Mouse (Mus musculus): ENCODE results near the gene Adss.
"Not testable (repeated sequence)": the region's sequence is repeated elsewhere in the genome, so short reads cannot be mapped to it uniquely, and the experiment has no call there.

Gene Adss

DNA sequence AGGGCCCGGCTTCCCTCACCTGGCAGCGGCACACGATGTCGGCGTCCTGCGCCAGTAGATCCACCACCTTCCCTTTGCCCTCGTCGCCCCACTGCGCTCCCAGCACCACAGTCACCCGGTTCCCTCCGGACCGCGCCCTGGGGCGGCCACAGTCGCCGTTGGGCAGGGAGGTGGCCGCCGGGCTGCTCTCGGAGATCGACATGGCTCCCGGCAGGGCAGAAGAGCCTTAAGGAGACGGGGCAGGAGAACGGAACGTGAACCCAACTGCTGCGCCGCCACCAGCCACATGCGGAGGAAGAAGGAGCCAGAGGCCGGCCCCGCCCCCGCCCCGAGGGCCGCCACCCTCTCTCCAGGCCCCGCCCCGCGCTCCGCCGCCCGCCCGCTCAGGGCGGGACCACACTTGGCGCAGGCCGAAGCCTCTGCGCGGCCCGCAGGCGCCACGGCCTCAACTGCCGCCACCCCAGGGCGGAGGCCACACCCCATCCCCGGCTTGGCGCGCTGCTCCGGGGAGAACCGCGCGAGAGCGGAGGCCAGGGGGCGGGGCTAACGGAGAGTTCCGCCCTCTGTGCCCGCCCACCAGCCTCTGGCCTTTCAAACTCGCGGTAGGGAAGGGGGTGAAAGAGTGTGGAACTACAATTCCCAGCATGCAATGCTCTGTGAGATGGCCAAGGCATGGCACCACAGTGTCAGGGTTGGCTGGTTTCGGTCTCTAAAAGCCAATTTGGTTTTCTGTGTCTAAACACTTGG lies at the start of gene Adss:
Gene Adss, minus strand, starts transcription at position 319 of the 747 bp plus-strand sequence.
- peak; percentile 99 for DNase-seq (ENCODE audit: low spot score)

DNA sequence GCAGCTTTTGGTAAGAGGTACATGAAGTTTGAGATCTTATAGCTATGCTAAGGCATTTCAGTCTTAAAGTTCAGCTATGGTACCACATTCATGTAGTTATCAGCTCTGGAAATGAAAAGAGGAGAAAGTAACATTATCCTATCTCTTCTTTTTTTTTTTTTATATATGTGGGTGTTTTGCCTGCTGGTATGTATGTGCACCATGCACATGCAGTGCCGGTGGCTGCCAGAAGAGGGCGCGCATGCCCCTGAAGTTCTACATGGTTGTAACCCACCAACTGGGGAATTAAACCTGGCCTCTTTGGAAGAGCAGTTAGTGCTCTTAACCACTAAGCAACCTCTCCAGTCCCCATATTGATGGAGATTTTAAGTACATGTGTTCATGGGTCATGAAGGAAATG lies 49.5 kb upstream of the Adss start:
- not testable (repeated sequence) for DNase-seq (ENCODE audit: low spot score)

DNA sequence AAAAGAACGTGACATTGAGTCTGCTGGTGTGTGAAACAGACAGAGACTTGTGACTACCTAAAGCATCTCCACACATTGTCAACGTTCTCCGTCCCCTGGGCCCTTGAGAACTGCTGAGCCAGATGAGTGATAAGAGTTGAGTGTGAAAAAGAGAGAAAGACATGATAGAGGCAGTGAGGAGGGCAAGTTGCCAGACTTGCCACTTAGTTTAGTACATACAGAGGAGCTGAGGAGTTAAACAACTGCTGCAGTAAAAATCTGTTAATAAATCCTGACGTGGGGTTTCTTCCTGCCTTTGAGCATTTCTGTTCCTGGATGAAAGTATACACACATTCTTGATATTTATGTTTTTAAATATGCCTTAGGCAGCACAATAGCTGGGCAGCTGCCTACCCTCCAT lies 31.5 kb upstream of the Adss start:
- DNase-seq (ENCODE audit: low spot score): not testable (repeated sequence)

DNA sequence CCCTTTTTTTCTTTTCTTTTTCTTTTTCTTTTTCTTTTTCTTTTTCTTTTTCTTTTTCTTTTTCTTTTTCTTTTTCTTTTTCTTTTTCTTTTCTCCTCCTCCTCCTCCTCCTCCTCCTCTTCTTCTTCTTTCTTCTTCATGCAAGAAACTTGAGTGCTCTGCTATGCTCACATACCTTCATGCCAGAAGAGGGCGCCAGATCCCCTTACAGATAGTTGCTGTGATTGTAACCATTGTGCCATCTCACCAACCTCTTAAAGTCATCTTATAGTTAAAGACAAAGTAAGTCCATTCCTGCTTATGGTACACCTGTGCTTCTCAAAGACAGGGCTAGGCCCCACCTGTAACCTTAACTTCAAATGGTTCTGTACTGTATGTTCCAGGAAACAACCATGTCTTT lies 10.5 kb upstream of the Adss start:
- peak; percentile 31 for DNase-seq (ENCODE audit: low spot score)

DNA sequence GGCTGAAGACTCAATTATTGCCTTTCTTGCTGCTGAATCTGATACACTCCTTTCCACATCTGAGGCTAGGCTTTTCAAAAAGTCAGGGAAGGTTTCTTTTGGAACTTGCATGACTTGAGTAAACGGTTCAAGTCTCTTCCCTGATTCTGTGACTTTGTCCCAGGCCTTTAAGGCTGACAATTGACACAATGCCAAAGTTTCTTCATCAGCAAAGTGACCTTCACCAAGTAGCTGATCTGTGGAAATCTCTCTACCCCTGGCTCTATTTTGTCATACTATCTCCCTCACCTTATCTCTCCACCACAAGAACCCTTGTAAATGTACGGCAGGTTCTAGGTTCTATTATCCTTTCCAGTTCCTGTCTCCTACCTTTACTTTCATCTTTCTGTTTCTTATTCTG lies 7.2 kb upstream of the Adss start:
- DNase-seq (ENCODE audit: low spot score): no peak

DNA sequence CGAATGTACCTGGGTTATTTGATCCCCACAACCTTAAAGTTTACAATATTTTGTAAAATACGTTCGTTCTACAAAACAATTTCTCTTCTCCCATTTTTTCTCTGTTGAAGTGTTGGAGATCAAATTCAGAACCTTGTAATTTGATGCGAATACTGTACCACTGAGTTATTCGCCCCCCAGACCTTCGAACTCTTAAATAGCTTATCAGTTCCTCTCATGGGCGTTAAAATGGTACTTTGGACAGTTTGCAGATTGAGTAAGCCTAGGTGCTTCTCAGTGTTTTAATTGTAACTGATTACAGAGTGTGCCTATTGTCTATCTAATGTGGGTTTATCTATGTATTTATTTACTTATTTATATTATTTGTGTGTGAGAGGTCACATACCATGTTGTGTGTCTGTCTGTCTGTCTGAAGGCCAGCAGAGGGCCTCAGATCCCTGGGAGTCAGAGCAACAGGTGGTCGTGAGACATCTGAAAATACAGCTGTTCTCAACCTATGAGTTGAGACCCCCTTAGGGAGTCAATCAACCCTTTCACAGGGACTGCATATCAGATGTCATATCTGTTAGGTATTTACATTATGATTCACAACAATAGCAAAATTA lies 942 bp upstream of the Adss start:
- DNase-seq (ENCODE audit: low spot score): no peak

DNA sequence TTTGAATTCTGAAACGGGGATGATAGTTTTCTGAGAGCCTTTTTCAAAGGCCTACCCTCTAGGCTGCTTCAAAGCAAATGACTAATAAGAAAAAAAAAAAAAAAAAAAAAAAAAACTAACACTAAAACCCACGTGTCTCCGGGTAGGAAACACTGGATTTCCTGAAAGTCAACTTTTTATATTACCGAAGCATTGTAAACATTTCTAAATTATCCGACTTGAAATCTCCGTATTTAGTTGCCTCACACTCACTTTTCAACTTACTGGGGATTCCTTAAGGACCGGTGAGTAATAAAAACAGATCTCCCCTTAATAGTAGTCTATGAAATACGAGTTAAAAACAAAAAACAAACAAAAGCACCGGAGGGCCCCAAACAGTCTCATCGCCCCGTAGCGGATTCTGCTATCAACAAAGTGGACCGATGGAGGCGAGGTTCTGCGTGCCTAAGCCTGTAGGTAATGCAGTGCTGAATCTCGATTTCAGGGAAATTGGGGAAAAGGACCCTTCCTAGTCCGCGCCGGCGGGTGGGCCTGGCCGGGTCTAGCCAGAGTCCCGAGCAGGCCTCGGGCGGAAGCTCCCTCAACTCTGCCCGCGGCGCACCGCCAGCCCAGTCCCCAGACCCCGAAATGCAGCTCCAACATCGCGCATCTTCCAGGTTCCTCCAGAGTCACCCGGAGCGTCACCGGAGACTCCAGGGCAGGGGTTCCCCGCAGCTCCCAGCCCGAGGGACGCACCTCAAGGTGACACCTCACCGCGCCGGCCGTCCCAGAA lies 704 bp downstream of the Adss start:
- peak; percentile 50 for DNase-seq (ENCODE audit: low spot score)

DNA sequence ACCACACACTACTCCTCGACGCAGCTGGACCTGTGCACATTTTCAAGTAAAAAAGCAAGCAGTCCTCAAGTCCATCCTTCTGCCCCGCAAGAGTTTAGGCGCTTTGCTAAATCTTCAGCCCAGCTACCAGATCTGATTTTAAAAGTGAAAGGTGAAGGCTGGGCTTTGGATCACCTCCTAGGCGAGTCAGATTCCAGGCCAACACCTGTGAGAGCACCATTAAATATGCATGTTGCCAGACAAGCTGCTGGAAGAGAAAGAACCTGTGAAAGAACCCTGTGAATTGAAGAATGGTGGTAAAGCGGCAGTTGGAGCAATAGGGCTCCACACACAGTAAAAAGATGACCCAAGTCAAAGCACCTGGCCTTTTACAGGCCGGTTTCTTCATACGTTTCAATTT lies 1.4 kb downstream of the Adss start:
- DNase-seq (ENCODE audit: low spot score): no peak

DNA sequence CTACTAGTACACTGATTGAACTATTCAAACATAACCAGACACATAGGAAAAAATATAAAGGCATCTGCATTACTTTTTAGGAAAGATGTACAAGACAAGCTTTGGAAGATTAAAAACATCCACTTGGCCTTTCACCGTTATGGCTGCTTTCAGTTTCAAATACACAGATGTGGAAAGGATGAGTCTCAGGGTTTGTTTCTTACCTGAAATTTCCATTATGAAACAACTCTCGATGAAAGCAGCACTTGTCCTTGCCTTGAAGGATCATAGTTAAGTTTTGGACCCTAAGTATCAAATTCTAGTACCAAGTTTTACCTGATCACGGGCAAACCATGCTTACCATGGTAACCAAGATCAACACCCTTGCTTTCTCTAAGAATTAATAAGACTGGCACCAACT lies 3.5 kb downstream of the Adss start:
- no peak for DNase-seq (ENCODE audit: low spot score)

DNA sequence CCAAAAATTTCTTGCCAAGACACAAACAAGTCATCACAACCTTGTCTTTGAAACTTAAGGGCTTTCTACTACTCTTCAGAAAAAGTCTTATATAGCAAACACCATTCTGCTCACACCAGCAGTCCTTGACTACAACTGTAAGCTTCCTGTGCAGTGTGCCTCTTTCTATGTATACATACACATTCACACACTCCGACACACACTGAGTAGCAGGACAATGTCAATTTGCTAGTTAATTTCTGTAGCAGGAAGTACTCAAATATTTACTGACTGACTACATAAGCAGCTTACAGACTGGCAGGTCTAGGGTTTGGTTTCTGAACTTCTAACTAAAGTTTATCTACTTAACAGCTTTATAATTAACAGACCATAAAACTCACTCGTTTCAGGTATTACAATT lies 18.9 kb downstream of the Adss start:
- no peak for DNase-seq (ENCODE audit: low spot score)

DNA sequence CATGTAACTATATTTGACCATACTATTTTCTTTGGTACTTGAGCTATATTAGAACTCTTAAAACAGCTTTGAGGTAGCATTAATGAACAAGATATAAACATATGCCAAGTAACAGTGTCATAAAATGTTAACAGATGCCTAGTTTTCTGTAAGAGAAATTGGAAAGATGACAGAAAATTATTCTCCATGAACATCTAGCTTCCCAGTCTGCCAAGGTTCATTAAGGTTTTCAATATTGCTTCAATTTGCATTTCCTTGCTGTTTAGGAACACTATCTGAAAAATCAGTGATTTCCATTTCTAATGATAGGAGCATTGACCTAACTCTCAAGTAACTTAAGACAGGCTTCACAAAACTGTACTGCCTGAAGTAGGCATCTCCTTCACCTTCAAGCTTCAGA lies 27.4 kb downstream of the Adss start:
- DNase-seq (ENCODE audit: low spot score): no peak

DNA sequence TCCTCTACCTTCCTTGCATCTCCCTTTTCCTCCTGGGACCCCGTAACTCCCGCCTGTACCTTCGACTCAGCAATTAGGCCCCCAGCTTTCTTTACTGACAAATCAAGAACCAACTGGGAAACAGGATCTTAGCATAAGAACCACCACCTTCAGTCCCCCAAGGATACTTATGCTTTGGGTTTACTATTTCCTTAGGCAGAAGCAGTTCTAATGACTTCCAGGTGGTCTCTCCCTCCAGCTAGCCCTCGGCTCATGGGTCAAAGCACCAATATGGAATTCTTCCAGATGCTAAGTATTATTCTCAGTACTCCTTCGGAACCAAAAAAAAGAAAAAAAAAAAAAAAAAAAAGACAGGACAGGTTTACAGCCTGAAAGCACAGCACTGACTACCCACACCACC lies 39.1 kb downstream of the Adss start:
- DNase-seq (ENCODE audit: low spot score): no peak

DNA sequence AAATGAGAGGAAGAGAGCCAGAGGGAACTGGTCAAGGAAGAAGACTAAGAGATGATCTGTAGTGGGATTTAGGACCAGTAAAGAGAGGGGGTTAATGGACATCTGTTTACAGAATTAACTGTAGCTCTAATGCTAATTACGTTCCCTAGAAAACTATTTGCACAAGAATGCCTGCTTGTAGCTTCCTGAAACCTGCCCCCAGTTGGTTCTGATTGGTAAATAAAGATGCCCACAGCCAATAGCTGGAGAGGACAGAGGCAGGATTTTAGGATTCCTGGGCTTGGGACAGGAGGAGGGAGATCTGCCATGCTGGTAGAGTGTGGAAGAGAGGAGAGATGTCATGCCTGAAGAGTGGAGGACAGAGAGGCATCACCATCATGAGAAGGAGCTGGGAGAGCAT lies 42.8 kb downstream of the Adss start:
- no peak for DNase-seq (ENCODE audit: low spot score)

DNA sequence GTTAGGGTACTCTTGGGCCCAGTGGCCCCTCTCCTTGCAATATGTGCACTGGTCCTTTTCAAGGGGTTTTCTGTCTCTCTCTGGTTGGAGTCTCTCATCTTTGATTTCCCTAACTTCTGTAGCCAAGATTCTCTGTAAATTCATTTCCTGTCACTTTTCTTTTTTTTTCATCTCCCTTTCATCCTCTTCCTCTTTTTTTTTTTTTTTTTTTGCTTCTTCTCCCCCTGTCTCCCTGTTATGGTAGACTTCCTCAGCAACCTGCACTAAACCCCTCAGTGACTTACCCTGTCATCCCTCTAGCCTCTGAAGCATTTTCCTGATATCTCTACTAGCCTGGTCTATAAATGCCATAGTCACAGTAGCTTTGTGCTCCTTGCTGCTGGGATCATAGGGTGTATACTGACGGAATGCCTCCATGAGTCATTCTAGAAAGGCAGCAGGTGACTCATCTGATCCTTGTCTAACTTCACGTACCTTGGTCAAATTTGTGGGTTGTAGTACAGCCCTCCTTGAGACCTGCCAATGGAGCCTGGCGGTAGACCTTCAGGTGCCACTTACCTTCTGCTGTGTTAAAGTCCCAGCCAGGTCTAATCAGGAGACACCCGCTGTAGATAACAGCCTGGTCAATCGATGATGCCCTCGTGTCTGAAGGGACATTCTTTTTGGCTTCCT lies 48.3 kb downstream of the Adss start:
- no peak for DNase-seq (ENCODE audit: low spot score)

DNA sequence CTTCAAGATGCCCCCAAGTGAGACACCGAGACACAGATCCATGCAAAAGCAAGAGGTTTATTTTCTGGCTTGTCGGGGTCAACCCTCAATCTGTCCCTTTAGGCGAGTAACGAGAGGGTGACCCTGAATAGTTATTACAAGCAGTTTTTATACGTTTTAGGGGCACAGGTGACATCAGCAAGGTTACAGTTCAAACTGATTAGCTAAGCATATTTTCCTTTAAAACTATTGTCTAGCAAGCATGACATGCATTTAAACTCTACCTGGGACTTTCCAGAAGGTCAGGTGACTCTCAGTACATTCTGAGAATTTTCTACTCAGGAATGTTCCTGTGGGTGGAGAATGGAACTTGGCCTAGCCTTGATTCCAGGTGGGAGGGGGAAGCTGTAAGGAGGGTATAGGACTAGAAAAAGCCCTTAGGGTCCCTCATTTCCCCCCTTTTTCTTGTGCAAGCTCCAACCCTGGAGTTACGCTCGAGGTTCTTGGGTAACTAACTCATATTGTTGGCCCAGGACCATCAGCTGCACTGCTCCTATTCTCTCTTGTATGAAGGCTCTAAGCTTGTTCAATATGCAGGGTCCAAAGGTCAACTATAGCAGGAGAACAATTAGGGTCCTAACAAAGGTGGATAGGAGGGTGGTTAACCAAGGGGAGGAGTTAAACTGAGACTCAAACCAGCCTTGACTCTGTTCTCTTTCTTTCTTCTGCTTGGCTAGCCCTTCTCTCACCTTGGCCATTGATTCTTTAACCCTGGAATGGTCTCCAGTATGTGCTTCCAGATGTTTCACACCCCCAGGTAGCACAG lies 51.6 kb downstream of the Adss start:
- no peak for DNase-seq (ENCODE audit: low spot score)

DNA sequence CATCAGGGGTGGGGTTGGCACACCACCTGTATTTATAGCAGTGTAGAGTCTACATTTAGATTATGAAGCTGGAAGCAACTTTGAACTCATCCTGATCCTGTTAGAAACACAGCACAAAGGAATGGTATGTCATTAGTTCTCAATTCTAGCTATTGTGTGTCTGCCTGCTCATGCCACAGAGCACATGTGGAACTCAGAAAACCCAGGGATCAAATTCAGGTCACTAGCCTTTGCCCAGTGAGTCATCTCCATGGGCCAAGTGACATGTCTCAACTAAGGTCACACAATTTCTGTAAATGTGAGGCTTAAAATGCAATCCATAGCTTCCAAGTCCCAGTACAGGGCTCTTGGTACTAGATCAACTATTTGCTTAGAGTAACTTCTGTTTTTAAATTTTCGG lies 54.2 kb downstream of the Adss start:
- no peak for DNase-seq (ENCODE audit: low spot score)

DNA sequence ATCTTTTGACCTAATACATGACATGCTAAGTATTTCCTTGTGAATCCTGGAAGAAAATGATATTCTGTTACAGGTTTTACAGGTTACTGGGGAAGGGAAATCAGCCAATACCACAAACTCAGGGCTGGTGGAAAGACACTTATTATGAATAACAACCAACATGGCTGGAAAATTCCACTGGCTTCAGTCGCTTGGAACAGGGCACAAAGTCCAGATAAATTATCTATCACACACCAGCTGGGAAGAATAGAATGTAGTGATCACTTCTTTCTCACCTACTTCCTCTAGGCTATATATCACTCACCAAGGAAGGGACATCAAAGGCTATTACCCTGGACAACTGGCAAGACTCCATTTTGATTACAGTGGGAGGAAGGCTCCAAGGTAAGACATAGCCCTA lies 55.6 kb downstream of the Adss start:
- DNase-seq (ENCODE audit: low spot score): no peak

DNA sequence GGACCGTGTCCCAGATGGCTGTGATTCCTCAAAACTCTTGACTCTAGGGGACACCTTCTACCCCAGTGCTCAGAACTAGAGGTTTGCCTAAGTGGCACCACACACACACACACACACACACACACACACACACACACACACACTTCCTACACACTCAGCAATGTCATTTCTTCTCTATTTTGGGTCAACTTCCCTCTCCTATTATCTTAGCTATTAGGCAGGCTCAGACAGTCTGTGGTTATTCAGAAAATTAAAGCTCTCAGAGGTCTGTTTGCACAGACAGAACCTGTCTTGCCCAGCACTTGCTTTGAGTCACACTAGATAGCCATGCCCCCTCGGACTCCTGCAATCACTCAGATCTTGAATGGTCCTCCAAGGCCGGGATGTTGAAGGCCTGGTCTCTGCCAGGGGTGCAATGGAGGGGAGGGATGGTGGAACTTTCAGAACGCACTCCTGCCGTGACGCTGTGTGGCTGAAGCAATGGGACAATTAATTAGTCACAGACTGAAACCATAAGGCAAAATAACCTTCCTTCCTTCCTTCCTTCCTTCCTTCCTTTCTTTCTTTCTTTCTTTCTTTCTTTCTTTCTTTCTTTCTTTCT lies 58.7 kb downstream of the Adss start:
- DNase-seq (ENCODE audit: low spot score): no peak

DNA sequence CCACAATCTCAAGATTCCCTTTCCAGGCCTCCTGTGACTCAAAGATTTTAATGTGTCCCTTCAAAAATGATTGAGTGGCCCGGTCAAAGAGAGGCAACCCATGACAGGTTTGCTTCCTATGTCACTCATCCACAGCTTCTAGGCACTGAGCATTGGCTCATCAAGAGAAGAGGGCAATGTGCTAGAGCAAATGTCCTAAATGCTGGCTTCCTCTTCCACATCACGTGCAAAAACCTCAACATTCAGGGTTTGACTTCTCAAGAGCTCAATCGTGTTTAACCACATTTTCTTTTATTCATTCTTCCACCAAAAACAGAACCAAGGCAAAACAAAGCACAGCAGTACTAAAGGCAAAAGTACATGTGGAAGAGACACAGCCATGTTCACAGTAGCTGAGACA lies 64.3 kb downstream of the Adss start:
- DNase-seq (ENCODE audit: low spot score): no peak

DNA sequence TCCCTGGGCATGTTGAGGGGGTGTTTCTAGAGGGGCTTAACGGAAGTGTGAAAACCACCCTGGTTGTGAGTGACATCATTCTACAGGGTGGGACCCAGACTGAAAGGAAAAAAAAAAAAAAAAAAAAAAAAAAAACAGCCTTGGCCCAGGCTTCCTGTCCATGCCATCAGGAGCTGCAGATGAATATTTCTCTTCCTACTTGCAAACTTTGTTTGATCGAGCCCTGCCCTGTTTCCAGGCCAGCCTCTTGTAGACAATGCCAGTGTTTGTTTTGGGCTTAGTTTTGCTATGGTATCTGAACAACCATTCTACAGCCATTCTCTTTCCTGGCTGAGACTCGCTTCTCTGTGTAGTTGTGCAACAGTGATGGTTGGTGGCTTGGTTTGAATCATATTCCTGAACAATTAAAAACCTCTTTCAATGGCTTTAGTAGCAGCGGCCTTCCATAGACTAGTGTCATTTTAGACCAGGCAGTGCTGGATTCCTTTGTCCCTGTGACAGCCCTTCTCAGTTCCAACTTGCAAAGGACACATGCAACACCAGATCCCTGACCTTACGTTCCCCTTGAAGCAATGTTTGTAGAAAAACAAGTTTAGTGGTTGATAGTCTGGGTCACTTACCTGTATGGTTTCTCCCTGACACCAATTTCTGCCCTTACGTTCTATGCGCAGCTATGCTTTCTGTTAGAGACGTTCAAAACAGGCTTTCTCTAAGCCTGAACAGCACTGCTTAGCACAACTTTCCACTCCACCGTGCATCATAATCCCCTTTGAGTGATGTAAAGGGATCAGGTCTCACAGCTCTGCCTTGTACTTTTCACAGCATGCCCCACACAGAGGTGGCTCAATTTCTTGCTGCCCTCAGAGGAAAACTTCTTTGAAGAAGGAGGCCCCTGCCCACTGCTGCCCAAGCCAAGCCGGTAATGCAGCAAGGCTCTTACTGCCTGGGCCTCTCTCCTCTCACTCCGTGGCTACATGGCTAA lies 67.0 kb downstream of the Adss start, which contains the start of gene 1700016C15Rik:
Gene 1700016C15Rik, plus strand, starts transcription at position 772 of the 982 bp plus-strand sequence.
- DNase-seq (ENCODE audit: low spot score): no peak

All from urinary bladder, postnatal 14 days (tissue).